Mouse (Mus musculus) myocyte (in vitro differentiated cells): ENCODE results near the gene Abcc5. TPM values are rescaled to one million over a fixed set of nuclear protein-coding genes. Genes with fewer than 3 reads are reported as not detected.

Experiments used
- H3K27me3 ChIP-seq: one replicate; pipeline ENCODE4 v1.6.1; 2011; ENCODE audit not compliant: control insufficient read depth, insufficient read depth, insufficient read length
- H3K36me3 ChIP-seq: one replicate; pipeline ENCODE4 v1.6.1; 2011; ENCODE audit not compliant: control insufficient read depth, insufficient read depth
- H3K4me2 ChIP-seq: one replicate; pipeline ENCODE4 v1.6.1; 2011; ENCODE audit warnings: low read depth, control low read depth
- H3K4me3 ChIP-seq: one replicate; pipeline ENCODE4 v1.5.1; 2011; ENCODE audit warnings: mild to moderate bottlenecking, control low read depth, moderate library complexity
- H3K79me2 ChIP-seq: one replicate; pipeline ENCODE4 v1.6.1; 2011; ENCODE audit not compliant: control insufficient read depth, insufficient read depth
- H3ac ChIP-seq: one replicate; pipeline ENCODE4 v1.6.1; 2011; ENCODE audit not compliant: control insufficient read depth, insufficient read length
- CEBPB ChIP-seq: IDR thresholded peaks from 2 replicates; pipeline ENCODE4 v1.6.1; 2011; ENCODE audit warnings: mild to moderate bottlenecking, moderate library complexity; ENCODE audit not compliant: poor library complexity, insufficient read depth, severe bottlenecking
- E2F4 ChIP-seq: IDR thresholded peaks from one replicate; pipeline ENCODE4 v1.6.1; 2011; ENCODE audit warnings: mild to moderate bottlenecking, control low read depth, moderate library complexity; ENCODE audit not compliant: insufficient read depth
- MAX ChIP-seq: IDR thresholded peaks from one replicate; pipeline ENCODE4 v1.6.1; 2011; ENCODE audit warnings: low read depth, mild to moderate bottlenecking, control low read depth
- MYOD1 ChIP-seq, 3 experiments: IDR thresholded peaks; one replicate each; pipeline ENCODE4 v1.6.1; 2011; ENCODE audit warnings: control low read depth in 2 of 3, low read depth in 2 of 3, mild to moderate bottlenecking in 2 of 3, moderate library complexity in 1 of 3; ENCODE audit not compliant: insufficient read length in 2 of 3, control insufficient read depth in 1 of 3
- MYOG ChIP-seq, 3 experiments: IDR thresholded peaks; one replicate each; pipeline ENCODE4 v1.6.1; 2011; ENCODE audit warnings: control low read depth in 2 of 3, low read depth in 2 of 3, mild to moderate bottlenecking in 2 of 3; ENCODE audit not compliant: insufficient read length in 2 of 3, control insufficient read depth in 1 of 3, insufficient read depth in 1 of 3
- POLR2A ChIP-seq: IDR thresholded peaks from one replicate; pipeline ENCODE4 v1.6.1; 2011; ENCODE audit warnings: low read depth, mild to moderate bottlenecking, control low read depth, moderate library complexity; ENCODE audit not compliant: insufficient read length
- POLR2AphosphoS2 ChIP-seq: IDR thresholded peaks from one replicate; pipeline ENCODE4 v1.6.1; 2011; ENCODE audit warnings: low read depth, control low read depth; ENCODE audit not compliant: insufficient read length
- REST ChIP-seq: IDR thresholded peaks from one replicate; pipeline ENCODE4 v1.6.1; 2011; ENCODE audit warnings: mild to moderate bottlenecking, control low read depth, moderate library complexity; ENCODE audit not compliant: insufficient read depth, insufficient read length
- SRF ChIP-seq: IDR thresholded peaks from one replicate; pipeline ENCODE4 v1.6.1; 2011; ENCODE audit warnings: low read depth; ENCODE audit not compliant: control insufficient read depth, insufficient read length
- TCF12 ChIP-seq: IDR thresholded peaks from one replicate; pipeline ENCODE4 v1.6.1; 2011; ENCODE audit warnings: mild to moderate bottlenecking, control low read depth; ENCODE audit not compliant: poor library complexity, insufficient read depth, severe bottlenecking
- TCF3 ChIP-seq: IDR thresholded peaks from one replicate; pipeline ENCODE4 v1.6.1; 2011; ENCODE audit warnings: low read depth, control low read depth; ENCODE audit not compliant: insufficient read length
- USF1 ChIP-seq: IDR thresholded peaks from one replicate; pipeline ENCODE4 v1.6.1; 2011; ENCODE audit warnings: low read depth, mild to moderate bottlenecking, control low read depth, moderate library complexity
- polyA plus RNA-seq: library from polyadenylated mRNA; unstranded; fragments of >200 nt; fragmentation: generic; extraction: Trizol; gene quantifications from one replicate; pipeline ENCODE4 v1.2.1, GENCODE M21; 2012; ENCODE audit warnings: missing spikeins

The Abcc5 gene
- polyA plus RNA-seq, 1 experiment, result 23.1 TPM

GRCm38 (mm10) chr16:20411958-20412570 lies 14.1 kb downstream of the Abcc5 start:
- H3K4me3 ChIP-seq, result no peak overlapping the region
- no peak overlapping the region for H3K4me2 ChIP-seq
- TF ChIP-seq TCF12 (no peak), POLR2AphosphoS2 (no peak), E2F4 (no peak), CEBPB (no peak), MAX (no peak), REST (no peak), USF1 (no peak)
- no peaks in the 10 kb centered on the region for H3K27me3 ChIP-seq
- peaks cover 34% of the 10 kb centered on the region for H3K79me2 ChIP-seq
- no peaks in the 10 kb centered on the region for H3K36me3 ChIP-seq
- H3ac ChIP-seq, result no peak overlapping the region

DNA sequence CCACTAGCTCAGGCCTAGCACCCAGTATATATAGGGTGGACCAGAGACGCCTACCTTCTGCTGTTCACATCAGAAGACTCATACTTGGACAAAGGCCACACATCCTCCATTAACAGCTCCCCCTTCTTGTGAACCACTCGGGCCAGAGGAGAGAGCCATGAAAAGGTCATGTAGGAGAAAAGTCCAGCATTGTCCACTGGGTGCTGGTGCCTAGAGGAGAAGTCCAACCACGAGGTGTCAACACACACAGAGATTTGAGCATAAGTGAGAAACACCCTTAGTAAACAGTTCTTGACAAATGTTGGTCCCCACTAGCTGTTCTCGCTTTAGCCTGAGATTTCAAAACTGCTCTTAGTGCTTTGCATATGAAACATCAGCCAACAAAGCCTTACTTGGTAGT lies 20.9 kb downstream of the Abcc5 start:
- H3K4me3 ChIP-seq, result no peak overlapping the region
- peaks cover 5% of the 10 kb centered on the region for H3K79me2 ChIP-seq
- TF ChIP-seq MYOG (IDR thresholded peaks at IDR 0.05; ENCODE audit: control insufficient read depth in 1 of 3, insufficient read depth in 1 of 3, insufficient read length in 2 of 3, low read depth in 2 of 3), result no peak
- TF ChIP-seq CEBPB, result no peak
- no peak for TF ChIP-seq POLR2A
- no peak for TF ChIP-seq E2F4
- TF ChIP-seq SRF, result no peak
- H3K4me2 ChIP-seq, result no peak overlapping the region
- H3K36me3 ChIP-seq, result peaks cover 21% of the 10 kb centered on the region
- H3K27me3 ChIP-seq, result no peaks in the 10 kb centered on the region
- no peak overlapping the region for H3ac ChIP-seq

- Histone ChIP-seq H3K27me3 (no peaks in the 10 kb centered on the region), H3K36me3 (peaks cover 26% of the 10 kb centered on the region), H3K79me2 (no peaks in the 10 kb centered on the region), H3K4me3 (no peak overlapping the region), H3K4me2 (no peak overlapping the region), H3ac (no peak overlapping the region)
- TF ChIP-seq TCF12 (no peak), MYOD1 (IDR thresholded peaks at IDR 0.05; ENCODE audit: control insufficient read depth in 1 of 3, insufficient read length in 2 of 3, low read depth in 2 of 3) (no peak)
These were observed 22.9 kb downstream of the Abcc5 start for GRCm38 (mm10) chr16:20403327-20403726.

DNA sequence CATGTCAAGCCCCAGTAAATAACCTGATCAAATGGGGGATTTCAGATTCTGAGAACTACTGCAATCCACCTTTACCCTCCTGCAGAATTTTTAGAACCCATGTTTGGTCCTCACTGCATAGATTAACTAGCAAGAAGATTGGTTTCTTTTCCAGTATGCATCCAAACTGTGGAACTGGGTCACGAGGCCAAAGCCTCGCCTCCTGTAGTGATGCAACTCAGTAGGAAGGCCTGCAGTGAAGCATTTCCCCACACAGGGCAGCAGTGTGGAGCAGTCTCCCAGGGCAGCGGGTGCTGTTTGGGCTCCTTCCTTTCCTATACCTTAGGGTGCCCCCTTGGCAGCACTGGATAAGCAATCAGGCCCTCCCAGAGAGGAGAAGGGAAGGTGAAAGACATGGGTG lies 24.6 kb downstream of the Abcc5 start:
- Histone ChIP-seq H3K27me3 (no peaks in the 10 kb centered on the region), H3ac (no peak overlapping the region), H3K4me2 (no peak overlapping the region), H3K79me2 (no peaks in the 10 kb centered on the region), H3K4me3 (no peak overlapping the region), H3K36me3 (peaks cover 36% of the 10 kb centered on the region)
- TF ChIP-seq TCF12 (no peak), TCF3 (no peak), CEBPB (no peak), USF1 (no peak), E2F4 (no peak), POLR2AphosphoS2 (no peak), MYOD1 (IDR thresholded peaks at IDR 0.05; ENCODE audit: control insufficient read depth in 1 of 3, insufficient read length in 2 of 3, low read depth in 2 of 3) (no peak), SRF (no peak), REST (no peak), MYOG (IDR thresholded peaks at IDR 0.05; ENCODE audit: control insufficient read depth in 1 of 3, insufficient read depth in 1 of 3, insufficient read length in 2 of 3, low read depth in 2 of 3) (no peak), MAX (no peak), POLR2A (no peak)

DNA sequence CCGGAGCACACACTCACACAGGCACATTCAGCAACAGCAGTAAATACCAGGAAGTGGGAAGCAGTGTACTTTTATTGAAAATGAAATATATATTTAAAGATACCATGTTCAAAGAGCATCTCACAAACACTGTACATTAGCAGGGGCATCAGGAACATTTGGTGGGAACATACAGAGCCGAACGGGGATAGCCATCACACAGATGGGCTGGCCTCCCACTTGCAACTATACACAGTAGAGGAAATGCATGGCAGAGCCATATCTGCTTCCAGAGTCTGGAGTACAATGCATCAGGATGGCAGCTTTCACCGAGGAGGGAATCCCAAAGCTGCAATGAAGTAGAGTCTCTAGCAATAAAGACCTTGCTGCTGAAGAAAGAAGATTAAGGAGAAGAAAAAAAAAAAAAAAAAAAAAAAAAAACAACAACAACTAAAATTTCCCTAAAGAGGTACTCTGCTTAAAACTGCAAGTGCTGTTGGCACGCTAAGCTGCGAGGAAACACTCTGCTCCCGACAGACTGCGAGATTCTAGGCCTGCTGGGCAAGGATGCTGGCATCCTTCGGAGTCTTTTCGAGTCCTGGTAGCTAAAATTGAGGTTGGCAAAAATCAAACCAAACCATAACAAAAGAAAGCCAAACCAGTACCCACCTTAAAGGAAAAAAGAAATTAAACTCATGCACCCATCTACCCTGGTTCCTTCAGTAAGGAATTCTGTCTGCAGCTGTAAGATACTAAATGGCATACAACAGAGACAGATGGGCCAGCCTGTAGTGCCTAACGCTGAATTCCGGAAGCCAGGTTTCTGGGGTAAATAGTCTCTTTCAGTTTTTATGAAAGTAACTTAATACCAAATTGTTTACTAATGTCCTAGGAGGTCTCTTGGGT lies 25.2 kb downstream of the Abcc5 start:
- Histone ChIP-seq H3K27me3 (no peaks in the 10 kb centered on the region), H3ac (no peak overlapping the region), H3K4me2 (no peak overlapping the region), H3K36me3 (peaks cover 38% of the 10 kb centered on the region), H3K4me3 (no peak overlapping the region), H3K79me2 (no peaks in the 10 kb centered on the region)
- TF ChIP-seq POLR2AphosphoS2 (no peak), MYOG (IDR thresholded peaks at IDR 0.05; ENCODE audit: control insufficient read depth in 1 of 3, insufficient read depth in 1 of 3, insufficient read length in 2 of 3, low read depth in 2 of 3) (no peak), CEBPB (no peak), USF1 (no peak), REST (no peak), POLR2A (no peak), TCF3 (no peak), MAX (no peak), E2F4 (no peak), SRF (no peak), TCF12 (no peak), MYOD1 (IDR thresholded peaks at IDR 0.05; ENCODE audit: control insufficient read depth in 1 of 3, insufficient read length in 2 of 3, low read depth in 2 of 3) (no peak)
